ENCODE assay signal across 18 mouse cellular contexts in genomic region chr2:33814581-33814980, GRCm38 (mm10).
DNase-seq lines count a peak whose midpoint lies in the region; ATAC-seq lines count a peak whose summit lies in the region.
"Had no signal": no experiment of that assay in that cellular context is flagged by ENCODE, and none has a peak within 500 bp of the region (broad histone marks: within the 10 kb centered on the region; RNA-seq: fewer than 3 reads in every experiment).

No protein-coding gene starts in this region.

- peaks cover 60% of the 10 kb centered on the region for H3K27me3 ChIP-seq in forebrain, embryonic 13.5 days
- no peaks in the 10 kb centered on the region for H3K27me3 ChIP-seq in forebrain, embryonic 16.5 days (replicated peaks; ENCODE audit: control insufficient read depth, insufficient read depth, low read length)
- H3K27me3 ChIP-seq in embryonic facial prominence, embryonic 10.5 days (replicated peaks; ENCODE audit: low read depth, poor library complexity, severe bottlenecking) = no peaks in the 10 kb centered on the region
- 0 out of 2 replicates have a peak, but pooled peaks cover 3% of the 10 kb centered on the region for H3K27me3 ChIP-seq in limb, embryonic 13.5 days
- H3K27me3 ChIP-seq: liver, embryonic 12.5 days had no signal

- no peak overlapping the region for H3K9ac ChIP-seq in forebrain, embryonic 13.5 days
- no peak overlapping the region for H3K9ac ChIP-seq in forebrain, embryonic 16.5 days (replicated peaks; ENCODE audit: low read depth, low read length)
- H3K9ac ChIP-seq in limb, embryonic 13.5 days = no peak overlapping the region
- H3K9ac ChIP-seq: liver, embryonic 12.5 days had no signal

- H3K4me1 ChIP-seq in forebrain, embryonic 13.5 days = peaks cover 55% of the 10 kb centered on the region
- peaks cover 56% of the 10 kb centered on the region for H3K4me1 ChIP-seq in forebrain, embryonic 16.5 days (replicated peaks; ENCODE audit: control insufficient read depth, insufficient read depth, low read length)
- H3K4me1 ChIP-seq in embryonic facial prominence, embryonic 10.5 days = peaks cover 65% of the 10 kb centered on the region
- H3K4me1 ChIP-seq in limb, embryonic 13.5 days = peaks cover 85% of the 10 kb centered on the region

- H3K36me3 ChIP-seq in forebrain, embryonic 13.5 days (ENCODE audit: poor library complexity, severe bottlenecking) = peaks cover 29% of the 10 kb centered on the region
- H3K36me3 ChIP-seq in forebrain, embryonic 16.5 days (ENCODE audit: control insufficient read depth, insufficient read depth) = no peaks in the 10 kb centered on the region; the same call in 1 of the 2 replicates
- H3K36me3 ChIP-seq in embryonic facial prominence, embryonic 10.5 days (replicated peaks) = peaks cover 27% of the 10 kb centered on the region
- peaks cover 23% of the 10 kb centered on the region for H3K36me3 ChIP-seq in limb, embryonic 13.5 days

- DNase-seq in embryonic facial prominence, embryonic 10.5 days (ENCODE audit: low spot score) = no peak
- DNase-seq in forelimb bud, embryonic 11.5 days (ENCODE audit: low read depth, low spot score) = peak; percentile 60
- no peak for DNase-seq in layer of hippocampus, adult 18-20 months (ENCODE audit: low spot score in 2 of 2)
- DNase-seq in MN1 (ENCODE audit: low spot score) = no peak
- DNase-seq in frontal cortex, postnatal 36 days (ENCODE audit: low spot score in 2 of 2) = no peak
- DNase-seq: adrenal gland, postnatal 14 days; B cell, adult 2 months; gastrocnemius, adult 2 months; heart, adult 2 months; heart, postnatal 14 days; kidney, postnatal 14 days; right cerebral cortex, postnatal 14 days had no signal

- 60% methylated on average over 8 of the region's 8 CpGs for WGBS in forebrain, embryonic 13.5 days
- 50% methylated on average over 8 of the region's 8 CpGs for WGBS in forebrain, embryonic 16.5 days
- 56% methylated on average over 8 of the region's 8 CpGs for WGBS in embryonic facial prominence, embryonic 10.5 days
- WGBS in limb, embryonic 13.5 days = 14% methylated on average over 8 of the region's 8 CpGs

- H3K4me3 ChIP-seq in forebrain, embryonic 13.5 days = no peak overlapping the region
- H3K4me3 ChIP-seq in forebrain, embryonic 16.5 days (replicated peaks; ENCODE audit: low read length) = no peak overlapping the region
- H3K4me3 ChIP-seq in embryonic facial prominence, embryonic 10.5 days = no peak overlapping the region
- no peak overlapping the region for H3K4me3 ChIP-seq in limb, embryonic 13.5 days
- H3K4me3 ChIP-seq: erythroblast, embryonic 14.5 days; gastrocnemius, adult 2 months; heart, adult 2 months; liver, embryonic 12.5 days had no signal

- no peaks in the 10 kb centered on the region for H3K9me3 ChIP-seq in forebrain, embryonic 13.5 days (replicated peaks)
- no peaks in the 10 kb centered on the region for H3K9me3 ChIP-seq in forebrain, embryonic 16.5 days (ENCODE audit: control insufficient read depth, low read length)
- H3K9me3 ChIP-seq in embryonic facial prominence, embryonic 10.5 days = no peaks in the 10 kb centered on the region
- H3K9me3 ChIP-seq in limb, embryonic 13.5 days = no peaks in the 10 kb centered on the region
- H3K9me3 ChIP-seq: liver, embryonic 12.5 days had no signal

- no peak for ATAC-seq in forebrain, embryonic 13.5 days
- ATAC-seq in forebrain, embryonic 16.5 days = no peak
- peak; percentile 76 for ATAC-seq in limb, embryonic 13.5 days (ENCODE audit: low FRiP score, low read depth)
- ATAC-seq: intestine, embryonic 16.5 days; liver, embryonic 12.5 days had no signal

- H3K4me2 ChIP-seq in forebrain, embryonic 13.5 days = no peak overlapping the region
- no peak overlapping the region for H3K4me2 ChIP-seq in forebrain, embryonic 16.5 days (ENCODE audit: low read length)
- H3K4me2 ChIP-seq in limb, embryonic 13.5 days (replicated peaks) = peak overlapping the region; percentile 39
- H3K4me2 ChIP-seq: liver, embryonic 12.5 days had no signal

- peak overlapping the region; percentile 68 for H3K27ac ChIP-seq in forebrain, embryonic 13.5 days
- no peak overlapping the region for H3K27ac ChIP-seq in forebrain, embryonic 16.5 days (ENCODE audit: low read length)
- H3K27ac ChIP-seq in embryonic facial prominence, embryonic 10.5 days (replicated peaks) = peak overlapping the region; percentile 55; the same call in 1 of the 2 replicates
- peak overlapping the region; percentile 89 for H3K27ac ChIP-seq in limb, embryonic 13.5 days
- H3K27ac ChIP-seq: gastrocnemius, adult 2 months; heart, adult 2 months; liver, embryonic 12.5 days had no signal
